Mouse (Mus musculus): ENCODE data around the gene Gemin7. TPM values are rescaled to one million over a fixed set of nuclear protein-coding genes. Genes with fewer than 3 reads are reported as not detected.

Gene Gemin7
- total RNA-seq, 2 experiments from 2014 or later = 56.0 to 58.2 TPM

Other genes starting within 250 kb of the Gemin7 start
- 10 to 100 TPM; 60.1 to 70.9 TPM for gene Ercc1, start 232.8 kb downstream of the Gemin7 start, total RNA-seq (2021)
- gene Cd3eap, start 218.1 kb downstream of the Gemin7 start, total RNA-seq (2021) = 10 to 100 TPM; 15.9 to 18.7 TPM
- 1 to 10 TPM; 6.0 to 6.4 TPM for gene Ppp1r13l, start 217.8 kb downstream of the Gemin7 start, total RNA-seq (2021)
- 10 to 100 TPM; 46.1 to 62.8 TPM for gene Ercc2, start 195.6 kb downstream of the Gemin7 start, total RNA-seq (2021)
- 1 to 10 TPM; 1.2 to 1.3 TPM for gene Klc3, start 173.5 kb downstream of the Gemin7 start, total RNA-seq (2021)
- gene Ckm, start 172.8 kb downstream of the Gemin7 start, total RNA-seq (2021) = not detected
- gene Mark4, start 118.8 kb downstream of the Gemin7 start, total RNA-seq (2021) = 100 to 1,000 TPM; 118 to 119 TPM
- under 1 TPM; 0.42 to 0.46 TPM for gene Exoc3l2, start 114.3 kb downstream of the Gemin7 start, total RNA-seq (2021)
- 1 to 10 TPM; 8.5 to 8.8 TPM for gene Bloc1s3, start 69.2 kb downstream of the Gemin7 start, total RNA-seq (2021)
- gene Trappc6a, start 69.2 kb downstream of the Gemin7 start, total RNA-seq (2021) = 10 to 100 TPM; 17.9 to 19.0 TPM
- gene Nkpd1, start 59.8 kb downstream of the Gemin7 start, total RNA-seq (2021) = under 1 TPM; 0.90 to 0.91 TPM
- gene Ppp1r37, start 14.5 kb downstream of the Gemin7 start, total RNA-seq (2021) = 10 to 100 TPM; 81.1 to 85.1 TPM
- under 1 TPM; 0.22 to 0.24 TPM for gene Zfp296, start 308 bp downstream of the Gemin7 start, total RNA-seq (2021)
- gene Clasrp, start 26.9 kb upstream of the Gemin7 start, total RNA-seq (2021) = 100 to 1,000 TPM in 1 of 2 experiments, 10 to 100 TPM in 1; 98.0 to 106 TPM
- gene Relb, start 51.8 kb upstream of the Gemin7 start, total RNA-seq (2021) = 1 to 10 TPM; 5.5 to 7.5 TPM
- 100 to 1,000 TPM; 105 to 115 TPM for gene Clptm1, start 87.4 kb upstream of the Gemin7 start, total RNA-seq (2021)
- not detected for gene Apoc2, start 100.3 kb upstream of the Gemin7 start, total RNA-seq (2021)
- not detected for gene Gm44805, start 103.8 kb upstream of the Gemin7 start, total RNA-seq (2021)
- not detected for gene Apoc4, start 103.9 kb upstream of the Gemin7 start, total RNA-seq (2021)
- gene Apoc1, start 115.1 kb upstream of the Gemin7 start, total RNA-seq (2021) = 1 to 10 TPM; 2.1 to 3.6 TPM
- gene Apoe, start 121.6 kb upstream of the Gemin7 start, total RNA-seq (2021) = 100 to 1,000 TPM; 576 to 662 TPM
- gene Tomm40, start 137.8 kb upstream of the Gemin7 start, total RNA-seq (2021) = 100 to 1,000 TPM in 1 of 2 experiments, 10 to 100 TPM in 1; 95.8 to 104 TPM
- 10 to 100 TPM; 35.7 to 36.4 TPM for gene Nectin2, start 172.9 kb upstream of the Gemin7 start, total RNA-seq (2021)
- gene Bcam, start 193.4 kb upstream of the Gemin7 start, total RNA-seq (2021) = 1 to 10 TPM; 6.8 to 7.4 TPM
- gene Cblc, start 219.2 kb upstream of the Gemin7 start, total RNA-seq (2021) = under 1 TPM in 1 of 2 experiments, not detected in 1; 0.93 TPM
- gene Bcl3, start 245.2 kb upstream of the Gemin7 start, total RNA-seq (2021) = 1 to 10 TPM in 1 of 2 experiments, under 1 TPM in 1; 0.76 to 1.3 TPM

All from left cerebral cortex, postnatal 4 days (tissue).